Mouse (Mus musculus) cerebellum, adult 2 months (tissue): ENCODE measurements around the gene Cnpy1. TPM values are rescaled to one million over a fixed set of nuclear protein-coding genes. Genes with fewer than 3 reads are reported as not detected.
A peak's percentile ranks its signal among the peaks of the same experiment; 100 is the strongest.

ENCODE experiments used
- DNase-seq, 2 experiments: peaks; one replicate each; pipeline ENCODE4 v3.0.0; 2021
- H3K27ac ChIP-seq: fragments of 200-500 bp; 2 replicates; pipeline ENCODE4 v1.5.1; 2012; ENCODE audit warnings: low read length, control low read depth, inconsistent platforms; ENCODE audit not compliant: insufficient read depth
- H3K27me3 ChIP-seq: fragments of 200-500 bp; 2 replicates; pipeline ENCODE4 v1.6.1; 2012; ENCODE audit warnings: inconsistent platforms, mild to moderate bottlenecking, low read length, moderate library complexity; ENCODE audit not compliant: control insufficient read depth, insufficient read depth
- H3K4me1 ChIP-seq: fragments of 200-500 bp; 2 replicates; pipeline ENCODE4 v1.6.1; 2011; ENCODE audit warnings: low read length; ENCODE audit not compliant: control insufficient read depth, insufficient read depth
- H3K4me3 ChIP-seq: fragments of 200-500 bp; replicated peaks from 2 replicates; pipeline ENCODE3; 2011; ENCODE audit warnings: mild to moderate bottlenecking, low read depth, low read length, control low read depth; ENCODE audit not compliant: insufficient read depth
- CTCF ChIP-seq: fragments of 200-500 bp; IDR thresholded peaks from 2 replicates; pipeline ENCODE4 v1.5.1; 2011; ENCODE audit warnings: low read depth, mild to moderate bottlenecking, control low read depth, low read length, moderate library complexity, borderline replicate concordance; ENCODE audit not compliant: insufficient read depth
- POLR2A ChIP-seq: fragments of 200-500 bp; IDR thresholded peaks from 2 replicates; pipeline ENCODE4 v1.6.1; 2011; ENCODE audit warnings: low read length, control low read depth, borderline replicate concordance; ENCODE audit not compliant: insufficient read depth
- WGBS: fragments of 180-500 bp; shearing (Covaris S2); methylation state at CpG from one replicate; pipeline ENCODE4 v1.1.7; 2018; 5-methylcytosine and 5-hydroxymethylcytosine counted together
- polyA plus RNA-seq: library from polyadenylated mRNA; depleted of rRNA; stranded (reverse); fragments of >200 nt; gene quantifications from 2 replicates; pipeline ENCODE4 v1.2.3, GENCODE M21; 2012

The Cnpy1 gene
- polyA plus RNA-seq, 1 experiment = 313 TPM

DNA sequence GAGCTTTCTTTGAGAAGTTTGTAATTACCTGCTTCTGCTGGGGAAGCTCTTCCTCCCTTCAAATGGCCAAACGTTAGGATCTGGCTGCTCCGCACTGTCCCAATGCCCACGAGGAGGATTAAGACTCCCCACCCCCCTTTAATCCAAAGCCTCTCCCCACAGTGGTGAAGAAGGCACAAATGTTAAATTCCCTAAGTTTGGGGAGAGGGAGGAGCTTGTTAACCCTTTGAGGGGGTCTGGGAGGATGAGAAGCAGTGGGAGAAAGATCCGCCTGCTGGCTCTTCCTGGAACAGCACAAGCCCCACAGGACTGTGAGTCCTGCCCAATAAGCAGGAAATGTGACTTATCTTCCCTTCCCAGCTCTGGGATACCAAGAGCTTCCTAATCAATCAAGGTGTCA, 7.5 kb downstream of the Cnpy1 start:
- no peak for TF ChIP-seq POLR2A
- TF ChIP-seq CTCF = peak; percentile 71

DNA sequence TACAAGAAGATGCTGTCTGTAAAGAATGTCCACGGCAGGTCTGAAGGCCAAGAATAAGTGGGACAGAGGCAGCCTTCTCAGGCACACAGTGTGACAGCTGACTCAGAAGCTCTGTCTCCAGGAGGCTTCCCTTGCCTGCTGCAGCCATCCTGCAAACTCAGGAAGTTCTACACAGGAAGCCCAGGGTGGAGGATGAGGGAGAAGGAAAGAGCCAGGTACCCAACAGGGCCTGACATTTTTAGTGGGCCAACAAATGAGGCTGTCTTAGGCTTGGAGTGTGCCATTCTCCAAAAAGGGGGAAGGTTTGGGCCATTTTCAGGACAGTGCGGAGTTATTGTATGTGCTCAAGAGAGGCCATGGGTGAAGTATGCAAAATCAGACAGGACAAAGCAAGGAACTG, 7.9 kb downstream of the Cnpy1 start:
- Histone ChIP-seq H3K4me1 (peaks cover 40% of the 10 kb centered on the region), H3K4me3 (peak overlapping the region; percentile 52), H3K27me3 (no peaks in the 10 kb centered on the region), H3K27ac (peak overlapping the region; percentile 94)
- WGBS = 7% methylated on average over 2 of the region's 2 CpGs
- peak; percentile 88 to 98 for DNase-seq
- TF ChIP-seq CTCF = no peak
- peak; percentile 76; the same call in 1 of the 2 replicates for TF ChIP-seq POLR2A

More for the DNA sequence above, 7.5 kb downstream of the Cnpy1 start:
- WGBS = 7% methylated on average over 4 of the region's 4 CpGs
- H3K27ac ChIP-seq = peak overlapping the region; percentile 94
- H3K4me3 ChIP-seq = peak overlapping the region; percentile 18
- DNase-seq = peak; percentile 76 to 82
- peaks cover 43% of the 10 kb centered on the region for H3K4me1 ChIP-seq
- H3K27me3 ChIP-seq = no peaks in the 10 kb centered on the region

DNA sequence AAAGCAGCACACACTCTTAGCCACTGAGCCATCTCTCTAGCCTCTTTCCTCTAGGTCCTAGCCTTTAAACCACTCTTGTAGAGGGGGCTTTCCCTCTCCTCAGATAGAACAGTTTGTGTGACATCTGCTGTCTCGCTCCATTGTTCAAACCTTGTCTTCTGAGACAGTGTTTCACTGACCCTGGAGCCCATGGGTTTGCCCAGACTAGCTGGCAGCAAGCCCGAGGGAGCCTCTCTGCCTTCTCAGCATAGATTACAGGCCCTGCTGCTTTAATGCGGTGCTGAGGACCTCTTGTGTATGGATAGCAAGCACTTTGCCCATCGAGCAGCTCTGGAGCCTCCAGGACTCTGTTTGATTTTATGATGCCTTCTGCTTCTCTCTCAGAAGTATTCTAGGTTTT, 8.6 kb downstream of the Cnpy1 start:
- Histone ChIP-seq H3K4me1 (peaks cover 38% of the 10 kb centered on the region), H3K27ac (peak overlapping the region; percentile 94), H3K4me3 (peak overlapping the region; percentile 52), H3K27me3 (no peaks in the 10 kb centered on the region)
- peak; percentile 87 to 92 for DNase-seq
- WGBS = 2% methylated on average over 4 of the region's 4 CpGs
- TF ChIP-seq POLR2A = no peak
- peak; percentile 38; the same call in 1 of the 2 replicates for TF ChIP-seq CTCF

DNA sequence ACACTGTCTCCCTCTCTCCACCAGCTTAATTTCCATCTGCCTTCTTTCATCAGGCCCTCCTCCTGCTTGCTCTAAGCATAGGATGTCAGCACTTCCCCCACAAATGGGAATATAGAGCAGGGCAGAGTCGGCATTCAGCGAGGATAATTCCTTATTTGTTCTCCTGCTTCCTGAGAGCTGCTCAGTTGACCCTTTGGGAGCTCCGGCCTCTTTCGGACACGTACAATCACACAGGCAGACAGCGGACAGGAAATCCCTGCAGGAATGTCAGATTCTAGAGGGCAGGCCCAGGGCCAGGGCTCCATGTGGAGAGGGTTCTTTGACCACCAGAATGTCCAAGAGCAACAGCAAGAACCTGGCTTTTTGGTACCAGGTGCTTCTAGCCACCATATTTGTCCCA, 9.5 kb downstream of the Cnpy1 start:
- peak; percentile 51 to 63 for DNase-seq
- Histone ChIP-seq H3K27me3 (no peaks in the 10 kb centered on the region), H3K4me3 (peak overlapping the region; percentile 3), H3K4me1 (peaks cover 38% of the 10 kb centered on the region), H3K27ac (peak overlapping the region; percentile 94)
- WGBS = 9% methylated on average over 6 of the region's 6 CpGs
- TF ChIP-seq CTCF = no peak
- no peak for TF ChIP-seq POLR2A

DNA sequence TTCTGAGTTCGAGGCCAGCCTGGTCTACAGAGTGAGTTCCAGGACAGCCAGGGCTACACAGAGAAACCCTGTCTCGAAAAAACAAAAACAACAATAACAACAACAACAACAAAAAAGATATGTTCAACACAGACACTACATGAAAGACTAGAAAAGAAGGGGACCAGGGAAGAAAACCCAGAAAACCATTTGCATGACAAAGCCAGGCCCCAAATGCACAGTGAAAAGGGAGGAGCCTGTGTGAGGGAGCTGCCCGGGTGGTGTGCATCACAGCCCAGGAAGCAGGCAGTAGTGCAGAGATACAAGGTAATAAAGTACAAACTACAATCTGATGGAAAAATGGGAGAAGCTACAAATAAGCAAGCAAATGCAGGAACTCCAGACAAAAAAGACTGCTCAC, 13.5 kb downstream of the Cnpy1 start:
- TF ChIP-seq POLR2A (no peak), CTCF (no peak)
- no peak for DNase-seq
- H3K4me1 ChIP-seq = peaks cover 13% of the 10 kb centered on the region; the same call in 1 of the 2 replicates
- whole genome bisulfite sequencing = 80% methylated on average over 3 of the region's 3 CpGs
- no peaks in the 10 kb centered on the region for H3K27me3 ChIP-seq
- H3K27ac ChIP-seq = no peak overlapping the region
- H3K4me3 ChIP-seq = no peak overlapping the region

DNA sequence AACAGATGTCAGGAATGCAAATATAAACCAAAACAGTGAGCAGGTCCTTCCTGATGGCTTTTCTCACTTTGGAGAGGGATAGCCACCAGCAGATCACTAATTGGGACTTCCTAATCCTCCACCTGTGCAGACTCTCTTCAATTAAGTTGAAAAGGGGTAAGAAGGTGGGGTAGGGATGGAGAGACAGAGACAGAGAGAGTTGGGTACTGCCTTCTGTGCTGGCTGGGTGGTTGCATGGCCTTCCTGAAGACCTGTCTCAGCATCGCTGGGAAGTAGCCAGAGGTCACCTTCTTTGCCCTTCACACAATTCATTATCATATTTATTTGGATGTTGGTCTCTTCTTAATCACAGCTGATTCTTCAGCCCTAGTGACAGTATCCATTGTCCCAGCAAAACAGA, 26.0 kb downstream of the Cnpy1 start:
- no peak overlapping the region for H3K27ac ChIP-seq
- TF ChIP-seq CTCF = no peak
- TF ChIP-seq POLR2A = no peak
- DNase-seq = no peak
- no peaks in the 10 kb centered on the region for H3K27me3 ChIP-seq
- no peak overlapping the region for H3K4me3 ChIP-seq
- WGBS = 88% methylated on average over 1 of the region's 1 CpGs
- H3K4me1 ChIP-seq = no peaks in the 10 kb centered on the region

DNA sequence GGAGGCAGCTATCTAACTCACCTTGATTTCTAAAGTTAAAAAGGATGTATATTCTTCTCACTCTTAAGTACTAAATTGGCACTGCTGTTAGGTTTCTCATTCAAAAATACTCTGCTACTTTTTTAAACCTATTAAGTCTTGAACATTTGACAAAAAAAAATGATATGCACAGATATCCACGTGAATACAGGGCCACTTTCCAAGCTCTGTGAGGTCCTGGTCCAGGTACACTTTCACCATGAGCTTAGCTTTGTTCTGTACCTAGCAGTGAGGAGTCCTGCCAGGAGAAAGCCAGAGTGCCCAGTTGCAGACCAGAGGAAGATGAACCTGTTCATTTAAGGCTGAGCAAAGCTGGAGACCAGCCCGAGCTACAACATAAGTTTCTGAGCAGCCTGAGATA, 32.2 kb downstream of the Cnpy1 start:
- WGBS = 63% methylated on average over 2 of the region's 2 CpGs
- TF ChIP-seq POLR2A (no peak), CTCF (no peak)
- Histone ChIP-seq H3K27ac (no peak overlapping the region), H3K27me3 (no peaks in the 10 kb centered on the region), H3K4me3 (no peak overlapping the region), H3K4me1 (peaks cover 9% of the 10 kb centered on the region)
- no peak for DNase-seq

DNA sequence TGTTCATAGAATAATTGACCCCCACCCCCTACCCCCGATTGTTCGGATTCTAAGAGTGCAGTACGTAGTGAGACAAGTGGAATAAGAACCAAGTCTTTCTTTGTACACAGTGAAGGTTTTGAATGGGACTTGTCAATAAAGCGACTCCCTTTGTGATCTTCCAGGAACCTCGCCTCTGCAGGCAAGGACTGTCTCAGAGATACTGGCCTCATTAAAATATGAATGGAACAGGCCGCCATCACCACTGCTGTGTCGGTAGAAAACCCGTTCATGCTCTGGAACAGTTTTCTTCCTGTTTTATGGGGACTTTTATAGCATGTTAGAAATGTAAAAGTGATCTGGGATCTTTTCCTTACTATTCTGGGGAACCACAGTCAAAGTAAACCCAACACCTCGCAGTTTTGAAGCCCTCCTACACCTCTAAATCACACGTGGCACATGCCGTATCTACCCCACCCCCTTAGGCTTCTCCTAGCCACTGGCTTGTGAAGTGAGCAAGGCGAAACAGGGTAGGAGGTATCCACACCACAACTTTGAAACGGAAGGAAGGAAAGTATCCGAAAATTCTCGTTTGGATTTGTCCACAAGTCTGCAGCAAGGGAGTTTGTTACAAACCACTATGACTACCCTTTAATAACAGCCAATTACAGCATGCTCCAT, 33.8 kb downstream of the Cnpy1 start:
- 32% methylated on average over 15 of the region's 15 CpGs for WGBS
- Histone ChIP-seq H3K27ac (peak overlapping the region; percentile 59), H3K4me3 (peak overlapping the region; percentile 33), H3K27me3 (no peaks in the 10 kb centered on the region), H3K4me1 (peaks cover 15% of the 10 kb centered on the region)
- TF ChIP-seq POLR2A (no peak), CTCF (no peak)
- peak in 1 of 2 experiments; percentile 51 for DNase-seq
